Mouse (Mus musculus): ENCODE results near the gene Smco3.
"Not testable (repeated sequence)": the region's sequence is repeated elsewhere in the genome, so short reads cannot be mapped to it uniquely, and the experiment has no call there.

Smco3 gene

GRCm38 (mm10) chr6:136804705-136805408 lies 30.4 kb downstream of the Smco3 start:
- no peak for DNase-seq (ENCODE audit: low spot score)

GRCm38 (mm10) chr6:136803739-136804633 lies 31.3 kb downstream of the Smco3 start, which contains the start of gene Hist4h4:
TSS of gene Hist4h4 (minus strand) at chr6:136804415.
- peak; percentile 100 for DNase-seq (ENCODE audit: low spot score)

- DNase-seq (ENCODE audit: low spot score), result no peak
These were observed 32.0 kb downstream of the Smco3 start for GRCm38 (mm10) chr6:136803093-136803738.

GRCm38 (mm10) chr6:136801274-136801673 lies 34.0 kb downstream of the Smco3 start:
- DNase-seq (ENCODE audit: low spot score), result no peak

- DNase-seq (ENCODE audit: low spot score), result no peak
These were observed 34.5 kb downstream of the Smco3 start for GRCm38 (mm10) chr6:136800710-136801109.

GRCm38 (mm10) chr6:136797874-136798693 lies 37.2 kb downstream of the Smco3 start:
- DNase-seq (ENCODE audit: low spot score), result not testable (repeated sequence)

GRCm38 (mm10) chr6:136795850-136796249 lies 39.4 kb downstream of the Smco3 start:
- no peak for DNase-seq (ENCODE audit: low spot score)

GRCm38 (mm10) chr6:136795110-136795509 lies 40.1 kb downstream of the Smco3 start:
- no peak for DNase-seq (ENCODE audit: low spot score)

- no peak for DNase-seq (ENCODE audit: low spot score)
These were observed 41.3 kb downstream of the Smco3 start for GRCm38 (mm10) chr6:136793831-136794525.

- no peak for DNase-seq (ENCODE audit: low spot score)
These were observed 42.1 kb downstream of the Smco3 start for GRCm38 (mm10) chr6:136792884-136793758.

GRCm38 (mm10) chr6:136789391-136789971 lies 45.8 kb downstream of the Smco3 start:
- DNase-seq (ENCODE audit: low spot score), result no peak

GRCm38 (mm10) chr6:136782761-136783160 lies 52.5 kb downstream of the Smco3 start:
- no peak for DNase-seq (ENCODE audit: low spot score)

GRCm38 (mm10) chr6:136782146-136782545 lies 53.1 kb downstream of the Smco3 start:
- DNase-seq (ENCODE audit: low spot score), result no peak

- DNase-seq (ENCODE audit: low spot score), result no peak
These were observed 53.8 kb downstream of the Smco3 start, which contains the start of gene Gucy2c for GRCm38 (mm10) chr6:136781377-136781986. TSS of gene Gucy2c (minus strand) at chr6:136781765.

Measured in retina, embryonic 14.5 days (tissue).